Mouse (Mus musculus) cerebellum, postnatal 14 days (tissue): ENCODE data around the gene Kifc1.
A peak's percentile ranks its signal among the peaks of the same experiment; 100 is the strongest.
"Not testable (repeated sequence)": the region's sequence is repeated elsewhere in the genome, so short reads cannot be mapped to it uniquely, and the experiment has no call there.

Source experiments
- DNase-seq, 2 experiments: peaks; one replicate each; pipeline ENCODE4 v3.0.0; 2021; ENCODE audit warnings: mixed read lengths in 2 of 2

The Kifc1 gene

DNA sequence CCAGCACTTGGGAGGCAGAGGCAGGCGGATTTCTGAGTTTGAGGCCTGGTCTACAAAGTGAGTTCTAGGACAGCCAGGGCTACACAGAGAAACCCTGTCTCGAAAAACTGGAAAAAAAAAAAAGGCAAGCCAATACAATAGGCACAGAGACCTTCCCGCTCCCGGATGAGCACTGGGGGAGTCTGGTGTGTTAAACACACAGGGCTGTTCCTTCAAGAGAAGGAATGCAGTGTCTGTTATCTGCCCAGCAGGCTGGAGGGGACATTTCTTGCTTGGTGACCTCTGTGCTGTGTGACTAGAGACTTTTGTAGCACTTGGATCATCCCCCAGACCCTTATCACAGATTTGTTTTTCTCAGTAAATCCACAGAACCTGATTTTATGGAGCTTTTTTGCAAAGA lies 11.2 kb upstream of the Kifc1 start:
- no peak for DNase-seq

DNA sequence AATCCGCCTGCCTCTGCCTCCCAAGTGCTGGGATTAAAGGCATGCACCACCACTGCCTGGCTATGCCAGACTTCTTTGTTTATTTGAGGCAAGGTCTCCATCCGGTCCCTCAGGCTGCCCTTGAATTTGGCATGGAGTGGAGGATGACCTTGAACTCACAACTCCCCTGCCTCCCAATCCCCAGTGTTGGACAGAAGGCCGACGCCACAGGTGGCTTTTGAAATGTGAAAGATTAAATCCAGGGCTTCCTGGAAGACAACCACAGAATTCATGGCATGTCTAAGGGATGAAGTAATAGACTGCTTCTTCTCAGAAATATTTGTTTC lies 10.5 kb upstream of the Kifc1 start:
- no peak for DNase-seq

DNA sequence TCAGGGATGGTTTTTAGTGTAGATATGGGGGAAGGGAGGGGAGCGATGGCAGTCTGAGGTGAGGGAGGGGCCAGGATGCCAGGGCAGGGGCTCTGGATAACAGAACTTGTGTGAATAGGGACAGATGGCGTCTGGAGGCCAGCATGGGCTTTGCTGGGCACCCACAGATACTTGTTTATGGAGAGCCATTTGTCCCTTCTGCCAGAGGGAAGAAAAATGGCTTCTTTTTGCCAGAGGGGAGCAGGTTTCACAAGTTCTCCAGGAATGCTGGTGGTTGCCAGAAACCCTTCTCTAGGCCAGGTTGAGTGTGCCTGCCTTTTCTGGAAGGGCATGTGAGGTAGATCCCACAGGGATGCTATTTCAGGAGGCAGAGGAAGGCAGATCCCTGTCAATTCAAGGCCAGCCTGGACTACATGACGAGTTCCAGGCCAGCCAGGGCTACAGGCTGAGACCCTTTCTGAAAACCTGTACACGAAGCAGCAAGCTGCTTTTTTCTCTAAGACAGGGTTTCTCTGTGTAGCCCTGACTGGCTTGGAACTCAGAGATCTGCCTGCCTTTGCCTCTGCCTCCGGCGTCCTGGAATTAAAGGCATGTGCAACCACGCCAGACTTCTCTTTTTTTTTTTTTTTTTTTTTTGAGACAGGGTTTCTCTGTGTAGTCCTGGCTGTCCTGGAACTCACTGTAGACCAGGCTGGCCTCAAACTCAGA lies 10.0 kb upstream of the Kifc1 start:
- DNase-seq, result peak in 1 of 2 experiments; percentile 64

DNA sequence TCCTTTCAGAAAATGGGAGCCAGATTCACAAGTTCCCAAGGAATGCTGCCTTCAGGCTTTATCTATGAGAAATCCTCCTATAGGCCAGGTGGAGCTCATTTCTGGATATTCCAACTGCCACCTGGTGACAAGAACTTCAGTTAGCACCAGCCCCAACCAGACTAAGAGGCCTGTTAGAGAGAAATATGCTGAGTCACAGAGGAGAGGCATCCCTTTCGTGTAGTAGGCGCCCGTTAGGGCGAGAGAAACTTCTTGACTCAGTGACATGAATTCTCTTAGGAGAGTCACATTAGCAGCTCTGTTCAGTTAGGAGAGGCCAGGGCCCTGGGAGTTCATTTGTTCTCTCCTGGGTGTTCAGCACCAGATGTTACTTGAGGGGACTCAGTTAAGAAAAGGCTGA lies 9.2 kb upstream of the Kifc1 start:
- DNase-seq, result peak in 1 of 2 experiments; percentile 26

DNA sequence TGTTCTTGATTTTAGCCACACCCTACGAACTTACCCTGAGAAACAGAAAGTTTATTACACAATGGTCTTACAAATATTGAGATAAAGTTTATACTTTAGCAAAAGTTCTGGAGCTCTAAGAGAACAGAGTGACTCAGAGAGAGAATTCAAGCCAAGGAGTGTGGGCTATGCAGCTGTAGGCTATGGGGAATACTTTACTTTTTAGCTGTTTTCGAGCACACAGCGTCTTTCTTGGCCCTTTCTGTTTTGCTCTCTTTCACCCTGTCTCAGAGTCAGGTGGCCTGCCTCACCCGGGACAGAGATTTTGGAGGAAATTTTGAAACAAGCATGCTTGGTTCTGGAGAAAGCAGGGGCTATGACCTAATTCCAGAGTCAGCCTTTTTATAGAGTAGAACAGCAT lies 7.7 kb upstream of the Kifc1 start:
- not testable (repeated sequence) for DNase-seq

DNA sequence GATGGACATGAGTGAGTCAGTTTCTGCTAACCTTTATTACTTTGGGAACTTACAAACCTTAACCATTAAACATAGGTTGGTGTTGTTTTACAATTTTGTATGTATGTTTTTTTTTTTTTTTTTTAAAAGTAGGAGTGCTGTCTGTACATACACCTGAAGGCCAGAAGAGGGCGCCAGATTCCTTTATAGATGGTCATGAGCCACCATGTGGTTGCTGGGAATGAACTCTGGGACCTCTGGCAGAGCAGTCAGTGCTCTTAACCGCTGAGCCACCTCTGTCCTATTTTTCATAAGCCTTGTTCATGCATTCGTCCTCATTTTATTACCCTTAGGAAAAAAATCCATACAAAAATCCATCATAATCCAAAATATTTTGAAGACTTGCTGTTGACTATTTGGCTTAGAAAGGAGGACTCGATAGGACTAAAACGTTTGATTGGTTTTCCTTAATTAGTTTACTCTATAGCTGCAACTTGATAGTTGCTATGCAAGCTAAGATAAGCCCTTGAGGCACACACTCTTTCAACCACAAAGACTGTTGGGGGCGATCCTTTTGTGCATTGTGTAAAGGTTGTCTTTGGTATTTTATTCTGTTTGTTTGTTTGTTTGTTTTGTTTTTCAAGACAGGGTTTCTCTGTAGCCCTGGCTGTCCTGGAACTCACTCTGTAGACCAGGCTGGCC lies 6.8 kb upstream of the Kifc1 start:
- peak; percentile 36 to 62 for DNase-seq

DNA sequence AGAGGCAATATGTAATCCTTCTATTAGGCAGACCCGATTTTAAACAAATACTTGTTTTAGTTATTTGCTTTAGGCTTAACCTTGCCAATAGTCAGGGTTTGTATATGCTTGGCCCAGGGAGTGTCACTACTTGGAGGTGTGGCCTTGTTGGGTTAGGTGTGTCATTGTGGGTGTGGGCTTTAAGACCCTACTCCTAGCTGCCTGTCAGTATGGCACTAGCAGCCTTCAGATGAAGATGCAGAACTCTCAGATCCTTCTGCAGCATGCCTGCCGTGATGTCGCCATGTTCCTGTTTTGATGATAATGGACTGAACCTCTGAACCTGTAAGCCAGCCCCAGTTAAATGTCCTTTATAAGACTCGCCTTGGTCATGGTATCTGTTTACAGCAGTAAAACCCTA lies 2.5 kb upstream of the Kifc1 start:
- DNase-seq, result not testable (repeated sequence)

DNA sequence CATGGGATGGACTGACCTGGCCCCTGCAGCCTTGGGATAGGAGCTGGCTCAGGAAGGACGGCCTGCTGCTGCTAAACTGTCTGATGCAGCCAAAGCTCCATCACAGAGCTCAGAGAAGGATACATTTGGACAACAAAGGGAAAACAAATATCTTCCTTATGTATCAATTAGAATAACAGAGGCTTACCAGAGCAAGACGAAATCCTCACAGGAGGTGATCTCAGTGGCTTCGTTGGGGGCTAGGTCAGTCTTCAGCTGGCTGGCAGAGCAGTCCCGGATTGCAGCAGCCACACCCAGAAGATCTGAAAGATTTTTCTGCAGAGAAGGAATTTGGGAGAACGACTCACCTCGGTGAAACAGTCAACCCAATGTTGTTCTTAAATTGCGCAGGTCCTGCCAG lies 2.0 kb upstream of the Kifc1 start:
- DNase-seq, result no peak

DNA sequence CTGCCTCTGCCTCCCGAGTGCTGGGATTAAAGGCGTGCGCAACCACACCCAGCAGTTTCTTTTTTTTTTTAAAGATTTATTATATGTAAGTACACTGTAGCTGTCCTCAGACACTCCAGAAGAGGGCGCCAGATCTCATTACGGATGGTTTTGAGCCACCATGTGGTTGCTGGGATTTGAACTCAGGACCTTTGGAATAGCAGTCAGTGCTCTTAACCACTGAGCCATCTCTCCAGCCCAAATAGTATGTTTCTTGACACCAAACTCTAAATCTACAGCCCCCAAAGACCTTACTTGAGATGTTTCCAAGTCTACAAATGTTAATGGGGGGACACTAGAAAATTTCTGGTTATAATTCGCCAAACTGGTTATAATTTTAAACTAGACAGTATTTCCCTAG lies 1.4 kb upstream of the Kifc1 start:
- not testable (repeated sequence) for DNase-seq

DNA sequence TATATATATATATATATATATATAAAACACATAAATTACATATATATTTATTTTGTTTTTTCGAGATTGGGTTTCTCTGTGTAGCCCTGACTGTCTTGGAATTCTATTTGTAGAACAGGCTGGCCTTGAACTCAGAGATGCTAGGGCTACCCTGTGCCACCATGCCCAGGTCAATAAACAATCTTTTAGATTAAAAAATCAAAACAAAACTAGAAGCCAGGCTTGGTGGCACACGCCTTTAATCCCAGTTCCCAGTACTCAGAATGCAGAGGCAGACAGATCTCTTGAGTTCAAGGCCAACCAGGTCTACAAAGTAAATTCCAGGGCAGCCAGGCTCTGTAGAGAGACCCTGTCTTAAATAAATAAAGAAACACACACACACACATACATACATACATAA lies 896 bp upstream of the Kifc1 start:
- no peak for DNase-seq

DNA sequence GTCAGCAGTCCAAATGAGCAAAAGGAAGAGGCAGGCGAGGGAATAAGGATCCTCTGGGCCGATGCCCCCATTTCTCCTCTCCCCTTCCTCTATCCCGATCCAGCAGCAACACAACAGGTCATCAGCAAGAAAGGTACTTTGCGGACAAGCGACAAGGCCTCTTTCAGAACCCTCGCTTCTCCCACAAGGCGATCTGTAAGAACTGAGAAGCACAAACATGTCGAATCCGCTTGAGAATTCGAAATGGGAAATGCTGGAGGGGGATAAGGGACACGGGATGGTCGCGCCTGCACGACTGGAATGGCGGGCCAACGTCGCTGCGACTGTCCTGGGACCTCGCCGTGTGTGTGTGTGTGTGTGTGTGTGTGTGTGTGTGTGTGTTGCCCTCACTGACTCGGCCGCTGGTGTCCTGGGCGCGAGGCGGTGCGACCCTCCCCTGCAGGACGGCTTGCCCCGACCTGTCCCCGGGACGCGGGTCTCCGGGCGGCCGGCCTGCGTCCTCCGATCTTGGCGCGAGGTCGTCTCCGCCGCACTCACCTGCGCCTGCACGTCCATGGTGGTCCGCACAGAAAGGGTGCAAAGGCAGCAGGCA lies 424 bp downstream of the Kifc1 start:
- not testable (repeated sequence) for DNase-seq

DNA sequence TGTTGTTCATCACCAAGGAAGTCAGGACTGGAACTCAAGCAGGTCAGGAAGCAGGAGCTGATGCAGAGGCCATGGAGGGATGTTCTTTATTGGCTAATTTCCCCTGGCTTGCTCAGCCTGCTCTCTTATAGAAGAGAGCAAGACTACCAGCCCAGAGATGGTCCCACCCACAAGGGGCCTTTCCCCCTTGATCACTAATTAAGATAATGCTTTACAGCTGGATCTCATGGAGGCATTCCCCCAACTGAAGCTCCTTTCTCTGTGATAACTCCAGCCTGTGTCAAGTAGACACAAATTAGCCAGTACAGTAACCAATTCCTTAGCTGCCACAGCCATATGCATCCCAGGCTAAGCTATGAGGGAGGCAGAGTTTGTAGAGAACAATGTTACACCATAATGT lies 2.2 kb downstream of the Kifc1 start:
- not testable (repeated sequence) for DNase-seq

DNA sequence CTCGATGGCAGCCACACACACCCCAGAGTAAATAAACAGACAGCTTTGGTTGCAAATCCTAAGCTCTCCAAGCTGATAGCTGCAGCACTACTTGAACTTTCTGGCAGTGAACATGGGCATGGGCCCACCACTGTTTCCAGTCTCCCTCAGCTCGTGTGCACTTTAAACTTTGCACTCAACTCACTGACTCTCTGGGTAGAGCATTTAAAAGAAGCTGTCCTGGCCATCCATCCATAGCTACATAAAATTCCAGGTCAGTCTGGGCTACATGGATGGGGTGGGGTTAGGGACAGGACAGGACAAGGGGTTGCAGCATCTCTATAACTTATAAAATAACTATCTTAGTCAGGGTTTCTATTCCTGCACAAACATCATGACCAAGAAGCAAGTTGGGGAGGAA lies 2.7 kb downstream of the Kifc1 start:
- not testable (repeated sequence) for DNase-seq

DNA sequence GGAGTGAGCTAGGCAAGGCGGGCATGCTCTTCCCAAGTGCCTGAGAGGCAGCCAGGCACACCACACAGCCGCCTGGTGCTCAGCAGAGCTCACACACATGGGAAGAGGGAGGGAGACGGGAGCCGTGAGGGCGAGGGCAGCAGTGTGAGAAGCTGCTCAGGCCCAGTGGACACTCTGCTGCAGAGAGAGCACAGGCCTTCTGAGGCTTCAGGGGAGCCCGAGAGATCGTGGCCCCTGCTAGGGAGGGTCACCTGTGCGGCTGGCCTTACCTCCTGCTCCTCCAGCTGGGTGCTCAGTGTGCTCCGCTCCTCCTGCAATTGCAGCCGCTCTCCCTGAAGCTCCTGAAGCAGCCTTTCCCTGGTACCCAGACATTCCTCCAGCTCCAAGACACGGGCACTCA lies 6.1 kb downstream of the Kifc1 start:
- not testable (repeated sequence) for DNase-seq

DNA sequence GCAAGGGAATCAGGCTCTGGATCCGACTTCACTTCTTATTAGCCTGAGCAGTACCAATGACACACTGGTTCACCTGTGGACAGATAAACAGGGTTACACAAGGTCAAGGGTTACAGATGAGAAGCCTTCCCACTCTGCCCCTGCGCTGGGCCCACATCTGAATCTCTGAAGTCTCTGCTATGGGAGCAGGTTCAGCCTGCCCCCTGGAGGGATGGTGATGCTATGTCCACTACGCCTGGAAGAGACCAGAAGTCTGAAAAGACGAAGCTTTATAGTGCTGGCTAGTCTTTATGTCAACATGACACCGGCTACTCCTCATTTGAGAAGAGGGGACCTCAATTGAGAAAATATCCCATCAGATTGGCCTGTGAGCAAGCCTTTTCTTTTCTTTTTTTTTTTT lies 14.7 kb downstream of the Kifc1 start:
- DNase-seq, result not testable (repeated sequence)

DNA sequence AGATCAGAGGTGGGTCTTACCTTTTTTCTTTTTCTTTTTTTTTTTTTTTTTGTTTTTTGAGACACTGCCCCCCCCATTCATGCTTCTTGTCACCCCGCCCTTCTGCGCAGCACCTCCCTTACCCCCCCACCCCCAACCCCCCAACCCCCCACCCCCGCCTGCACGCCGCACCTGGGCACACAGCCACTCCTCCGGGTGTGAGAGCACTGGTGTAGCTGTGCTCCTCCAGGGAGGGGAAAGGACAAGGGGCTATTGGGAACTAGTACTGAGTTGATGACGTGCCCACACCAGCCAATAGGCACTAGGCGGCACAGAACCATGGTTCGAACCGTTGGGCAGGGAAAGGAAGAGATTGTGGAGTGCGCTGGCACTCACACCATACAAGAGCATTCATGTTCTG lies 16.1 kb downstream of the Kifc1 start:
- peak; percentile 36 to 52 for DNase-seq

DNA sequence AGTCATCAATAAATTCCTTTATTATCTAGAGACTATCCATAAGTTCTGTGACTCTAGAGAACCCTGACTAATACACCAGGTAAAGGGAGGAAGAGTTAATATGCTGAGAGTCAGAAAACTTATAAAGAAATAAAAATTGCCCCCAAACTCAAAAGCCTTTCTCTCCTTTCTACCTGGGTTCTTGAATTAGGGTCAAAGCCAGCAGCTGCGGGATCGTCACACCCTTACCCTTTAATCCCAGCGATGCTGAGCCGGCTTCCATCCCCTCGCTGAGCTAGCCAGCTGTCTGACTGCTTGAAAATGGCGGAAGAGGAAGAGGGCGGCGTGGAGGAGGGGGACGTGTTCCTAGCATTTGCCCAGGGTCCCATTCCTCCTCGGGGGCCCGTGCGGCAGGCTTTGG lies 16.9 kb downstream of the Kifc1 start, which contains the start of gene Gm7029:
Gene Gm7029, plus strand, starts transcription at position 301 of the 400 bp plus-strand sequence.
- not testable (repeated sequence) for DNase-seq

DNA sequence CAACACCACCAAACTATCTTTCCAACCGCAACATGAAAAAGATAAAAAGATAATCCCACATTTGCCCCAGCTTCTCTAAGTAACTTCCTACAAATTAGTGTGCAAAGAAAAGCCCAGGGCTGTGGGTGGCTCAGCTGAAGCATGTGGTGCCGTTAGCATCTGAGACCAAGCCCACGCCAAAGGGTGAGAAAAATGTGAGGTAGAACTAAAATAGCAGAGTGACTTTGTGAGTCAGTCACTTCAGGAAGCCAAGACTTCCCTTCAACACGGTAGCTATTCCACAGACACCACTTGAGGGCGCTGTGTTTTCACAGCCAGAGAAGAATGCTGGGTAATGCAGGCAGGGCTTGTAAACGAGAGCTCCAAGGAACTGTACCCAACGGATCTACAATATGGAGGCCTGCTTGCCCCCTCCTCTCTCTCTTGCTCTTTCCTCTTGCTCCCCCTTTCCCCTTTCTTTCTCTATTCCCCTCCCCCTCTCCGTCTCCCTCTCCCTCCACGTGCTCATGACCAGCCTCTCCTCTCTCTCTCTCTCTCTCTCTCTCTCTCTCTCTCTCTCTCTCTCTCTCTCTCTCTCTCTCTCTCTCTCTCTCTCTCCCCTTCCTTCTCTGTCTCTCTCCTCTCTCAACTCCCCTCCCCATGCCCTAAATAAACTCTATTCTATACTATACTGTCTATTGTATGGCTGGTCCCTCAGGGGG lies 25.0 kb downstream of the Kifc1 start:
- peak; percentile 13 to 54 for DNase-seq

DNA sequence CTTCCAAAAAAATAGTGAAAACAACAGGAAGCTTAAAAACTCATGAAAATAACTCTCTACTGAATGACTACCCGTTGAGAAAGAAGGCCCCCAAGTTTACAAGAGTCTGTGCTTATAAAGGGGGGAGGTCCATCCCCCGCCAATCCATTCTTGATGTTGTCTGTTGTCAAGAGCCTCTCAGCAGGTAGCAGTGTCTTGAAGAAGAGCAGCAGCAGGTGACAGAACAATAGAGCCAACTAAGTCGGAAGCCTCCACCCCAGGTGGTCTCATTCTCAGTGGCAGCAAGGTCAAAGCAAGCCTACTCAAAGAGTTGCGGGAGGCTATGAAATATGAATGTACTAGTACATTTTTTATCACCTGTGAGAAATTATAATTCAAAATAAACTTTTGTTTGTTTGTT lies 32.6 kb downstream of the Kifc1 start:
- DNase-seq, result no peak

DNA sequence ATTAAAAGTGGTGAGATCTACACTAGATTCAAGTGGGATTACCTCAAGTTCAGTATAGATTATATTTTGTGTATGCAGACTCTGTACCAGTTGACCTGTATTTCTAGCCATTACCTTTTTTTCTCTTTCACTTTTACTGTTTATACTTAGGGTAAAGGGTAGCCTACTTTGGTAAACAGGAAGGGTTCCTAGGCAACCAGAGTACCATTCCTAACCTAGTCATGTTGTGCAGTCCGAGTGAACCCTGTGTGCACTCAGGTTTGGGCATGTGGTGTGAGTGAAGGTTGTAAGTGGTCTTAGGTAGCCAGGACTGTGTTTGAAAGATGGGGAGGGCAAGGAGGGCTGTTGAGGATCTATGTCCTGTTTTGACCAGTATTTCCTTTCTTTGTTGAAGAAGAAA lies 39.1 kb downstream of the Kifc1 start:
- no peak for DNase-seq

DNA sequence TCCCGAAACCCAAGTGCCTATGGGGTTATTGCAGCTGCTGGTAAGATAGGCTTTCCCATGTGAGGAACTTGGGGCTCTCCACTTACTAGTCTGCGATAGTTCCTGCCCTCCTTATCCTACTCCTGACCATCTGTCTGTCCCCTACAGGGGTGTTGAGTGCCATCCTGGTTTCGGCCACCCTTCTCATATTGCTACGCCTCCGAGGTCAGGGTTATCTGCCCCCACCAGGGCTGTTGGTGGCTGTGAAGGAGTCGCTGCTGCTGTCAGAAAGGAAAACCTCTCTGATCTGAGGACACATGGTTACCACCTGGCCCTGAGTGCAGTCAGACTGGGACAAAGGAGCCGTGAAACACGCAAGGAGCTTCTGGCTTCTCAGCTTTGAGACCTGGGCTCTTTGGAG lies 42.3 kb downstream of the Kifc1 start:
- no peak for DNase-seq

DNA sequence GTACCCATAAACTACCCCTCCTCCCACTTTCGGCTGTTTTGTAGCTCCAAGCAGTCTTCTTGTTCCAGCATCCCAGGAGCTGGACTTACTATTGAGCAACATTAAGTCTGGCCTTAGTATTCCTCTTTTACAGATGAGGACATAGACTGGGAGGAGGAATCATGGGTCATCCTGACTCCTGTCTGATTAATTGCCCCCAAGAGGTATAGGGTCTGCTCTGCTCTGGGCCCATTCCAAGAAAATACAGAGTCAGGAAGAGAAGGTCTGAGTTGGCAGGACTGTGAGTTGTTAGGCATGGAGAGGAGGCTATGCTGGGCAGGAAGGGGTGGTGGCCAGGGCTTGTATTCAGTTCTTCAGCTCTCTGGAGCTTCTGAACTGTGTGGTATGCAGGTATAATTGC lies 46.3 kb downstream of the Kifc1 start:
- no peak for DNase-seq

DNA sequence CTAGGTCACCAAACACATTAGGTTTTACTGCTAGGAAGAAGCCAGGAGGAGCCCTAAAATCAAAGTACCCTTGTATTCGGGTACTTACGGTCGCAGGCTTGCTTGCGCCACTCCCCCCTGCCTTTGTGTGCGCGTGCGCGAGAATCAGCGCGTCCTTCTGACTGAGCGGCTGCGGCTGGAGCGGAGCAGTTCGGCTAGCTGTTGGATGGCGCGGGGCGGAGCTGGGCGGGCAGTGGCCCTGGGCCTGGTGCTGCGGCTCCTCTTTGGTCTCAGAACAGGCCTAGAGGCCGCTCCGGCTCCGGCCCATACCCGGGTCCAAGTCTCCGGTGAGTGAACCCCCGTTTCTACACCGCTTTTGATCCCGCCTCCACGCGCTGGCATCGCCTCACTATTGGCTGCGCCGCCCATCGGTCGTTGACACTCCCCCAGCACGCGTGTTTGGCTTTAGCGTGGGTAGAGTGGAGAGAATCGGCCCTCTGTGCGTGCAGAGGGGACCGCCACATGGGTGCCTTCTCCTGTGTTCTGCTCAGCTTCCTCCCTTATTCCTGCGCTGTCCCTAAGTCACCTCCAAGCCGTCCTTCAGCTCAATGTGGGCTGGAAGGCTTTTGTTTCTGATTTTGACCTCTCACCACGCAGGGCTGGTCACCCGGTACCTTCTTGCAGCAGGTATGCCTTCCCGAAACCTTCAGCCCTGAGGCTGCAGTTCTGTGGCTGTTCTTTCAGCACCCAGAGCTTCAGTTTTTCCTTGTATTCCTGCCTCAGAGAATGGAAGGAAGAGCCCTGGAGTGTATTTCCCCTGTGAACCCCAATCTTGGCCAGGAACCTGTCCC lies 47.3 kb downstream of the Kifc1 start, which contains the start of gene Cd320:
Gene Cd320, plus strand, starts transcription at position 126 of the 830 bp plus-strand sequence.
- peak; percentile 94 to 95 for DNase-seq
